Mouse (Mus musculus) cerebellum, adult 2 months (tissue): ENCODE results near the gene Mark1. TPM values are rescaled to one million over a fixed set of nuclear protein-coding genes. Genes with fewer than 3 reads are reported as not detected.

ENCODE experiments used
- DNase-seq, 2 experiments: peaks; one replicate each; pipeline ENCODE4 v3.0.0; 2021
- H3K27ac ChIP-seq: fragments of 200-500 bp; 2 replicates; pipeline ENCODE4 v1.5.1; 2012; ENCODE audit warnings: low read length, control low read depth, inconsistent platforms; ENCODE audit not compliant: insufficient read depth
- H3K27me3 ChIP-seq: fragments of 200-500 bp; 2 replicates; pipeline ENCODE4 v1.6.1; 2012; ENCODE audit warnings: inconsistent platforms, mild to moderate bottlenecking, low read length, moderate library complexity; ENCODE audit not compliant: control insufficient read depth, insufficient read depth
- H3K4me1 ChIP-seq: fragments of 200-500 bp; 2 replicates; pipeline ENCODE4 v1.6.1; 2011; ENCODE audit warnings: low read length; ENCODE audit not compliant: control insufficient read depth, insufficient read depth
- H3K4me3 ChIP-seq: fragments of 200-500 bp; replicated peaks from 2 replicates; pipeline ENCODE3; 2011; ENCODE audit warnings: mild to moderate bottlenecking, low read depth, low read length, control low read depth; ENCODE audit not compliant: insufficient read depth
- CTCF ChIP-seq: fragments of 200-500 bp; IDR thresholded peaks from 2 replicates; pipeline ENCODE4 v1.5.1; 2011; ENCODE audit warnings: low read depth, mild to moderate bottlenecking, control low read depth, low read length, moderate library complexity, borderline replicate concordance; ENCODE audit not compliant: insufficient read depth
- POLR2A ChIP-seq: fragments of 200-500 bp; IDR thresholded peaks from 2 replicates; pipeline ENCODE4 v1.6.1; 2011; ENCODE audit warnings: low read length, control low read depth, borderline replicate concordance; ENCODE audit not compliant: insufficient read depth
- WGBS: fragments of 180-500 bp; shearing (Covaris S2); methylation state at CpG from one replicate; pipeline ENCODE4 v1.1.7; 2018; 5-methylcytosine and 5-hydroxymethylcytosine counted together
- polyA plus RNA-seq: library from polyadenylated mRNA; depleted of rRNA; stranded (reverse); fragments of >200 nt; gene quantifications from 2 replicates; pipeline ENCODE4 v1.2.3, GENCODE M21; 2012

The Mark1 gene
- polyA plus RNA-seq, 1 experiment, result 32.2 TPM

DNA sequence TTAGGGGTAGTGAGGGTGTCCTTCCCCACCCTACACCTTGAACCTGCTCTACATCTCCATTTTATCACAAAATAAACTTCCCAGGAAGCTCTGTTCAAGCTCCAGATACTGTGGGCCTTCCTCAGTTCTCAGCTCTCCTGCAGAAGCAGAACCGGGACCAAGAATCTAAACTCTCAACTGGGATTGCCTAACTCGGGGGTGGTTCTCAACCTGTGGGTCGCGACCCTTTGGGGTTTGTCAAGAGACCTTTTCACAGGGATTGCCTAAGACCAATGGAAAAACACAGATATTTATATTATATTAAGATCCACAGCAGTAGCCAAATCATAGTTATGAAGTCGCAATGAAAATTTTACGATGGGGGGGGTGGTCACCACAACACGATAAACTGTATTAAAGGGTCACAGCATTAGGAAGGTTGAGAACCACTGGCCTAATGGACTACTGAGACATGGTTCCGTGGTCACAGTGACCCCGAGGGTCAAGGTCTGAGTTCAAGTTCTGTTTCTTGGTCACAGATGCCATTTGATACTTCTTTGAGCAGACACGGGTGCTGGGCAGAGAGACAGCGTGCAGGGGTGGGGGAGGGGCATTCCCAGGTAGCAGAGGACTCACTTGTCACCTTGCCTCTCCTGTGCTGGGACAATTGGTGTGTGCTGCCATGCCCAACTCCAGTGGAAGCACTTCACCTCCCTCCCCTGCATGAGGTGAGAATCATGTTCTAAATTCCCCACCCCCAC, 128.6 kb downstream of the Mark1 start:
- 86% methylated on average over 11 of the region's 11 CpGs for WGBS
- no peak overlapping the region for H3K27ac ChIP-seq

GRCm38 (mm10) chr1:184869939-184870565, 129.3 kb downstream of the Mark1 start:
- WGBS, result 51% methylated on average over 4 of the region's 4 CpGs
- Histone ChIP-seq H3K4me3 (no peak overlapping the region), H3K4me1 (no peaks in the 10 kb centered on the region), H3K27me3 (no peaks in the 10 kb centered on the region), H3K27ac (no peak overlapping the region)
- no peak for TF ChIP-seq CTCF
- no peak for TF ChIP-seq POLR2A
- no peak for DNase-seq

More for the DNA sequence above, 128.6 kb downstream of the Mark1 start:
- Histone ChIP-seq H3K4me3 (no peak overlapping the region), H3K4me1 (no peaks in the 10 kb centered on the region), H3K27me3 (no peaks in the 10 kb centered on the region)
- no peak for DNase-seq
- TF ChIP-seq CTCF, result no peak
- TF ChIP-seq POLR2A, result no peak

DNA sequence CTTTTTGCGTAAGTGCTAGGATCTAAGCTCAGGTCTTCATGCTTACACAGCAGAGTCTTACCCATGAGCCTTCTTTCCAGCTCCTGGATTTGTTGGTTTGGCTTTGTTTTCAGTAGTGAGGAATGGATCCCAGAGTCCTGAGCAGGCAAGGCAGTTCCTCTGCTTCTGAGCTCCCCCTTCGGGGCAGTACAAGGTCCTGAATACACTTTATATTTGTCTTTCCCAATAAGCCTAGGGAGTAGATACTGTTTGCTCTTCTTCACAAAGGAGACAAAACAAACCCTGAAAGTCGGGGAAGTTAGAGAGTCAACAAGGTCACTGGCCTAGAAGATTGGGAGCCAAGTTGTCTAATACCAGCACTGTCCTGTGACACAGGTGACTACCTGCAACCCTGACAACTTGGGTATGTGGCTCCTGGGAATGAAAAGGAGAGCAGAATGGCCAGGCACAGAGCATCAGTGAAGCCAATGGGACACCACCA, 131.7 kb downstream of the Mark1 start:
- WGBS, result 94% methylated on average over 3 of the region's 3 CpGs
- no peaks in the 10 kb centered on the region for H3K27me3 ChIP-seq
- TF ChIP-seq POLR2A (no peak), CTCF (no peak)

GRCm38 (mm10) chr1:184864381-184864801, 135.0 kb downstream of the Mark1 start:
- WGBS, result 53% methylated on average over 7 of the region's 7 CpGs
- H3K4me1 ChIP-seq, result no peaks in the 10 kb centered on the region
- no peak for DNase-seq
- H3K27ac ChIP-seq, result no peak overlapping the region
- no peaks in the 10 kb centered on the region for H3K27me3 ChIP-seq
- TF ChIP-seq CTCF (no peak), POLR2A (no peak)
- H3K4me3 ChIP-seq, result no peak overlapping the region

More for the DNA sequence above, 131.7 kb downstream of the Mark1 start:
- Histone ChIP-seq H3K4me3 (no peak overlapping the region), H3K4me1 (no peaks in the 10 kb centered on the region), H3K27ac (no peak overlapping the region)
- no peak for DNase-seq

DNA sequence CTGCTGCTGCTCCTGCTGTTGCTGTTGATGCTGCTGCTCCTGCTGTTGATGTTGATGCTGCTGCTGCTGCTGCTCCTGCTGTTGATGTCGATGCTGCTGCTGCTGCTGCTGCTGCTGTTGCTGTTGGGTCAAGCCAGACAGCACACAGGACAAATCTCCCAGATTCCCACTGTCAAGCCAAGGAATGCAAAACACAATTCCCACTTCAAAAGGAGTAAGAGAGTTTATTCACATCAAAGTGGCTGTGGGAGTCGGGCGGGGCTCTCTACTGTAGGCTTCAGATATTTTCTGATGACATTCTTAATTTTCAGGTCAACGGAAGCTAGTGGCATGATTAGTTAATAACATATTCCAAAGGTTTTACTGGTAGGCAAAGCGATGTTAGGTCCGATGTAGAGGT, 136.7 kb downstream of the Mark1 start:
- DNase-seq, result no peak
- Histone ChIP-seq H3K4me3 (no peak overlapping the region), H3K27ac (no peak overlapping the region), H3K27me3 (no peaks in the 10 kb centered on the region), H3K4me1 (no peaks in the 10 kb centered on the region)
- WGBS, result 91% methylated on average over 6 of the region's 6 CpGs
- TF ChIP-seq CTCF (no peak), POLR2A (no peak)

GRCm38 (mm10) chr1:184861551-184861950, 137.8 kb downstream of the Mark1 start:
- 82% methylated on average over 2 of the region's 2 CpGs for WGBS

GRCm38 (mm10) chr1:184860276-184860675, 139.1 kb downstream of the Mark1 start:
- Histone ChIP-seq H3K27ac (no peak overlapping the region), H3K4me3 (no peak overlapping the region), H3K27me3 (no peaks in the 10 kb centered on the region), H3K4me1 (no peaks in the 10 kb centered on the region)
- 77% methylated on average over 3 of the region's 3 CpGs for WGBS
- TF ChIP-seq POLR2A, result no peak
- TF ChIP-seq CTCF, result no peak
- no peak for DNase-seq

More at GRCm38 (mm10) chr1:184861551-184861950, 137.8 kb downstream of the Mark1 start:
- DNase-seq, result no peak
- no peak for TF ChIP-seq CTCF
- TF ChIP-seq POLR2A, result no peak
- H3K4me1 ChIP-seq, result no peaks in the 10 kb centered on the region
- no peak overlapping the region for H3K27ac ChIP-seq
- no peak overlapping the region for H3K4me3 ChIP-seq
- no peaks in the 10 kb centered on the region for H3K27me3 ChIP-seq

GRCm38 (mm10) chr1:184858253-184858652, 141.1 kb downstream of the Mark1 start:
- Histone ChIP-seq H3K27me3 (no peaks in the 10 kb centered on the region), H3K4me3 (no peak overlapping the region), H3K27ac (no peak overlapping the region), H3K4me1 (no peaks in the 10 kb centered on the region)
- TF ChIP-seq CTCF (no peak), POLR2A (no peak)
- no peak for DNase-seq
- WGBS, result 92% methylated on average over 1 of the region's 1 CpGs
